Mouse (Mus musculus): ENCODE data around the gene Syce1. TPM values are rescaled to one million over a fixed set of nuclear protein-coding genes. Genes with fewer than 3 reads are reported as not detected.

Gene Syce1
- polyA plus RNA-seq (2012; ENCODE audit: low replicate concordance): not detected in 2 replicates

GRCm38 (mm10) chr7:140787406-140788052 lies at the start of gene Syce1:
TSS of gene Syce1 (minus strand) at chr7:140787852.

GRCm38 (mm10) chr7:140834968-140835757 lies 47.5 kb upstream of the Syce1 start, which contains the start of gene Urah:
TSS of gene Urah (plus strand) at chr7:140835018.

GRCm38 (mm10) chr7:140821653-140822329 lies 34.1 kb upstream of the Syce1 start, which contains the start of gene Zfp941:
TSS of gene Zfp941 (minus strand) at chr7:140822178.

GRCm38 (mm10) chr7:140763447-140764020 lies 24.1 kb downstream of the Syce1 start, which contains the start of gene Cyp2e1:
TSS of gene Cyp2e1 (plus strand) at chr7:140763739.

Other genes starting within 250 kb of the Syce1 start
- gene Olfr538, start 220.0 kb downstream of the Syce1 start, polyA plus RNA-seq (2012; ENCODE audit: low replicate concordance): not detected in 2 replicates
- not detected in 2 replicates for gene Olfr46, start 186.6 kb downstream of the Syce1 start, polyA plus RNA-seq (2012; ENCODE audit: low replicate concordance)
- not detected in 2 replicates for gene Olfr61, start 158.9 kb downstream of the Syce1 start, polyA plus RNA-seq (2012; ENCODE audit: low replicate concordance)
- gene Olfr53, start 141.4 kb downstream of the Syce1 start, polyA plus RNA-seq (2012; ENCODE audit: low replicate concordance): not detected in 2 replicates
- not detected in 2 replicates for gene Olfr539, start 127.9 kb downstream of the Syce1 start, polyA plus RNA-seq (2012; ENCODE audit: low replicate concordance)
- not detected in 2 replicates for gene Olfr45, start 105.9 kb downstream of the Syce1 start, polyA plus RNA-seq (2012; ENCODE audit: low replicate concordance)
- not detected in 2 replicates for gene Olfr541, start 90.6 kb downstream of the Syce1 start, polyA plus RNA-seq (2012; ENCODE audit: low replicate concordance)
- gene Cyp2e1, start 24.1 kb downstream of the Syce1 start, polyA plus RNA-seq (2012; ENCODE audit: low replicate concordance): not detected in 2 replicates
- not detected in 2 replicates for gene Zfp941, start 34.3 kb upstream of the Syce1 start, polyA plus RNA-seq (2012; ENCODE audit: low replicate concordance)
- gene Urah, start 47.2 kb upstream of the Syce1 start, polyA plus RNA-seq (2012; ENCODE audit: low replicate concordance): not detected in 2 replicates
- not detected in 2 replicates for gene Scgb1c1, start 57.7 kb upstream of the Syce1 start, polyA plus RNA-seq (2012; ENCODE audit: low replicate concordance)
- gene Odf3, start 60.0 kb upstream of the Syce1 start, polyA plus RNA-seq (2012; ENCODE audit: low replicate concordance): not detected in 2 replicates
- gene Gm45785, start 68.5 kb upstream of the Syce1 start, polyA plus RNA-seq (2012; ENCODE audit: low replicate concordance): not detected in 2 replicates
- 59.0 and 60.4 TPM in 2 replicates for gene Ric8a, start 69.1 kb upstream of the Syce1 start, polyA plus RNA-seq (2012; ENCODE audit: low replicate concordance)
- gene Bet1l, start 69.7 kb upstream of the Syce1 start, polyA plus RNA-seq (2012; ENCODE audit: low replicate concordance): 1.6 and 5.5 TPM in 2 replicates
- gene Psmd13, start 94.1 kb upstream of the Syce1 start, polyA plus RNA-seq (2012; ENCODE audit: low replicate concordance): 24.5 and 69.2 TPM in 2 replicates
- gene Sirt3, start 94.5 kb upstream of the Syce1 start, polyA plus RNA-seq (2012; ENCODE audit: low replicate concordance): 32.7 and 37.1 TPM in 2 replicates
- not detected in 2 replicates for gene Cox8b, start 112.6 kb upstream of the Syce1 start, polyA plus RNA-seq (2012; ENCODE audit: low replicate concordance)
- gene Nlrp6, start 133.1 kb upstream of the Syce1 start, polyA plus RNA-seq (2012; ENCODE audit: low replicate concordance): not detected in 2 replicates
- gene Pgghg, start 153.5 kb upstream of the Syce1 start, polyA plus RNA-seq (2012; ENCODE audit: low replicate concordance): 8.1 and 14.9 TPM in 2 replicates
- gene Ifitm5, start 162.4 kb upstream of the Syce1 start, polyA plus RNA-seq (2012; ENCODE audit: low replicate concordance): 0.58 TPM in 1 of 2 replicates, not detected in the other
- not detected in 2 replicates for gene Gm45717, start 168.1 kb upstream of the Syce1 start, polyA plus RNA-seq (2012; ENCODE audit: low replicate concordance)
- gene Ifitm2, start 168.1 kb upstream of the Syce1 start, polyA plus RNA-seq (2012; ENCODE audit: low replicate concordance): 14.4 and 81.4 TPM in 2 replicates
- 1.1 and 10.3 TPM in 2 replicates for gene Ifitm1, start 179.4 kb upstream of the Syce1 start, polyA plus RNA-seq (2012; ENCODE audit: low replicate concordance)
- gene Ifitm3, start 222.9 kb upstream of the Syce1 start, polyA plus RNA-seq (2012; ENCODE audit: low replicate concordance): 12.1 and 15.1 TPM in 2 replicates
- 0.77 TPM in 1 of 2 replicates, not detected in the other for gene Ifitm6, start 230.1 kb upstream of the Syce1 start, polyA plus RNA-seq (2012; ENCODE audit: low replicate concordance)
- not detected in 2 replicates for gene Gm17387, start 241.3 kb upstream of the Syce1 start, polyA plus RNA-seq (2012; ENCODE audit: low replicate concordance)

All from leukemia stem cell, adult 10-12 weeks (primary cell).